Mouse (Mus musculus): ENCODE measurements at regions not wholly inside any gene's neighbourhood (a gene's known extent, or its start where the extent isn't known, plus 50 kb on each side); places are given as distances from the start of the nearest gene placed in this dataset.

DNA sequence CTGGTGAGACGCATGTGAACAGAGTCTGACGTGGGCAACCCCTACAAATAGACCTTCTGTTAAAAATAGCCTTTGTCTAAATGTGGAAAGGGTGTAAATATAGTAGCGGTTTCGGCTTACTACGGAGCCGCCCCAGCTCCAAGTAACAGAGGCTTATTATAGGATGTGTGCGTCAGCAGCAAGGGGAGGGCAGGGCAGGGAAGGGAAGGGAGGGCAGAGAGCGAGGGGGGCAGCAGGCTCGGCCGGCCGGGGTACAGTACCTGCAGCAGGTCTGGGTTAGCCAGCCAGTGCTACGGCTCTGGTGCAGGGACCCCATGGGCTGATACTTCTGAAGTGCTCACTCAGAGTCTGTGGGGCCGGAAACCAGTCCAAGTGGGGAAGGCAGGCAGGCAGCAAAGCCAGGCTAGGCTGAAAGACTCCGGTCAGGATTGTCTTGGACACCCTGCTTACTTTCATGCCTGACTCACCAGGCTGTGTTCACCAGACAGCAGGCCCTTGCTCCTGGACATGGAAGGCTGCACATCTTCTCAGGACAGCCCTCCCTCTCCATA, 129.5 kb downstream of the Sec61b start:
- no peak overlapping the region for H3K27ac ChIP-seq (replicated peaks; ENCODE audit: low read depth, low read length)
- peak; percentile 49 for DNase-seq (ENCODE audit: low spot score)
- 32% methylated on average over 14 of the region's 14 CpGs for WGBS
- no peaks in the 10 kb centered on the region for H3K27me3 ChIP-seq (ENCODE audit: control insufficient read depth, insufficient read depth, low read length)
- peak; percentile 65 for ATAC-seq (replicated peaks; ENCODE audit: insufficient number of reproducible peaks, low FRiP score, low TSS enrichment, low read depth)
- H3K36me3 ChIP-seq (replicated peaks; ENCODE audit: control insufficient read depth, insufficient read depth, low read depth, low read length) = no peaks in the 10 kb centered on the region
- peak overlapping the region; percentile 50 for H3K9ac ChIP-seq (replicated peaks; ENCODE audit: low read length)
- peak overlapping the region; percentile 24 for H3K4me2 ChIP-seq (ENCODE audit: low read depth, low read length)
- no peaks in the 10 kb centered on the region for H3K9me3 ChIP-seq (replicated peaks; ENCODE audit: control insufficient read depth, low read length)
- no peak overlapping the region; the same call in 1 of the 2 replicates for H3K4me3 ChIP-seq (ENCODE audit: low read depth, low read length)
- H3K4me1 ChIP-seq (ENCODE audit: control insufficient read depth, insufficient read depth, low read length) = no peaks in the 10 kb centered on the region; the same call in 1 of the 2 replicates

DNA sequence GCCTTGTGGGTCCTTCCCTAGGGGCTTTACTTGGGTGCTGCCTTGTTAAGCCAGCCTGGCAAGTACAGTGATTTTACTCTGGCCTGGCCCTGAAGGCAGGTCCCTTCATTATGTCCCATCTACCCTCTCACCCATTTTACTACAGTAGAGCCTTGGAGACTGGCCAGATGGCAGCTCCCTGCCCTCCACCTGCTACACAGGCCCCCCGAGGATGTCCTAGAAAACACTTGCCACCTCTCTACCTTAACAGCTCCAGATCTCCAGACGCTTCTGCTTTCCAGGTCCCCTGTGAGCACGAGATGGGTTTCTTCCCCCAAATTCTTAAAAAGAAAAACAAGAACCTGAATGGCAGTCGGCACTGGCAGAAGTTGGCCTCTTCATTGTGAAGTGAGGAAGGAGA, 131.2 kb downstream of the Sec61b start:
- Histone ChIP-seq H3K27me3 (ENCODE audit: control insufficient read depth, insufficient read depth, low read length) (no peaks in the 10 kb centered on the region), H3K9me3 (replicated peaks; ENCODE audit: control insufficient read depth, low read length) (no peaks in the 10 kb centered on the region), H3K36me3 (replicated peaks; ENCODE audit: control insufficient read depth, insufficient read depth, low read depth, low read length) (no peaks in the 10 kb centered on the region), H3K9ac (replicated peaks; ENCODE audit: low read length) (no peak overlapping the region), H3K4me2 (ENCODE audit: low read depth, low read length) (no peak overlapping the region), H3K4me1 (ENCODE audit: control insufficient read depth, insufficient read depth, low read length) (no peaks in the 10 kb centered on the region; the same call in 1 of the 2 replicates), H3K27ac (replicated peaks; ENCODE audit: low read depth, low read length) (no peak overlapping the region), H3K4me3 (ENCODE audit: low read depth, low read length) (no peak overlapping the region)
- 83% methylated on average over 4 of the region's 4 CpGs for WGBS
- DNase-seq (ENCODE audit: low spot score) (no peak), ATAC-seq (replicated peaks; ENCODE audit: insufficient number of reproducible peaks, low FRiP score, low TSS enrichment, low read depth) (no peak)

DNA sequence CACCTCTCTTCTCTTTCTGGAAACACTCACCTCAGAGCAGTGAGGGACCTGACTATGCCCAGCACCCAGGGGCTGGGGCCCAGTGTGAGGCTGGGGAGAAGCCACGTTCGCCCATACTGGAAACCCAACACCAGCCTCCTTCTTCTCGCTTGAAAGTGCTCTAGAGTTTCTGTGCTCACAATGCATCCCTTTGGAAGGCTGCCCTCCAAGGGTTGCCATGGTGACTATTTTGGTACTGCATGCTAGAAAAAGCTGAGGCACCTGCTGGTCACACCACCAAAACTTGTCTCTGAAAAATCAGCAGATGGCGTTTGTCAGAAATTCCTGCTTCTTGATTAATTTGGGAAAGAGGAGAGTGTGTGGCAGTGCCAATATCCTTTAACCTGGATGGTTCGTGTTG, 134.2 kb downstream of the Sec61b start:
- no peak overlapping the region for H3K27ac ChIP-seq (replicated peaks; ENCODE audit: low read depth, low read length)
- peak; percentile 17 for DNase-seq (ENCODE audit: low spot score)
- H3K36me3 ChIP-seq (replicated peaks; ENCODE audit: control insufficient read depth, insufficient read depth, low read depth, low read length) = no peaks in the 10 kb centered on the region
- ATAC-seq (replicated peaks; ENCODE audit: insufficient number of reproducible peaks, low FRiP score, low TSS enrichment, low read depth) = no peak
- H3K27me3 ChIP-seq (ENCODE audit: control insufficient read depth, insufficient read depth, low read length) = no peaks in the 10 kb centered on the region
- WGBS = 59% methylated on average over 5 of the region's 5 CpGs
- no peaks in the 10 kb centered on the region for H3K9me3 ChIP-seq (replicated peaks; ENCODE audit: control insufficient read depth, low read length)
- no peak overlapping the region for H3K9ac ChIP-seq (replicated peaks; ENCODE audit: low read length)
- H3K4me1 ChIP-seq (ENCODE audit: control insufficient read depth, insufficient read depth, low read length) = no peaks in the 10 kb centered on the region; the same call in 1 of the 2 replicates
- H3K4me2 ChIP-seq (ENCODE audit: low read depth, low read length) = no peak overlapping the region
- H3K4me3 ChIP-seq (ENCODE audit: low read depth, low read length) = no peak overlapping the region

DNA sequence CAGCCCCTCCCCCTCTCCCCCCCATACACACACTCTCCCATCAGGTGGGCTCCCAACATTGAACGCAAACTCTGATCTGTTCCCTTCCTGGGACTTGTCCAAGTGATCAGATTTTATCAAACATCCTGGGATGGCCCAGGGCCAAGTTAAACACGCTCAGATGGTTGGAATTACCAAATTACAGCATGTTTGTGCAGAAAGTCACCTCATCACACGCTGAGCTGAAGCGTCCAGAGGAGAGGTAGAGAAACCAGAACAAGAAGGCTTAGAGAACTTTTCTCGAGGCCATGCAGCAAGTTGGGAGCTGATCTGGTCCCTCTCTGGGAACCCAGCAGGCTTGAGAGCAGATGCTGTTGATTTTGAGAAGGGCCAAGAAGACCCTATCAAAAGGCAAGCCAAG, 136.5 kb downstream of the Sec61b start:
- H3K9me3 ChIP-seq (replicated peaks; ENCODE audit: control insufficient read depth, low read length) = no peaks in the 10 kb centered on the region
- H3K27ac ChIP-seq (replicated peaks; ENCODE audit: low read depth, low read length) = no peak overlapping the region
- DNase-seq (ENCODE audit: low spot score) = peak; percentile 40
- no peak overlapping the region for H3K4me3 ChIP-seq (ENCODE audit: low read depth, low read length)
- H3K4me2 ChIP-seq (ENCODE audit: low read depth, low read length) = no peak overlapping the region
- H3K36me3 ChIP-seq (replicated peaks; ENCODE audit: control insufficient read depth, insufficient read depth, low read depth, low read length) = no peaks in the 10 kb centered on the region
- no peaks in the 10 kb centered on the region for H3K27me3 ChIP-seq (ENCODE audit: control insufficient read depth, insufficient read depth, low read length)
- no peak overlapping the region for H3K9ac ChIP-seq (replicated peaks; ENCODE audit: low read length)
- 38% methylated on average over 5 of the region's 5 CpGs for WGBS
- H3K4me1 ChIP-seq (ENCODE audit: control insufficient read depth, insufficient read depth, low read length) = no peaks in the 10 kb centered on the region
- no peak for ATAC-seq (replicated peaks; ENCODE audit: insufficient number of reproducible peaks, low FRiP score, low TSS enrichment, low read depth)

DNA sequence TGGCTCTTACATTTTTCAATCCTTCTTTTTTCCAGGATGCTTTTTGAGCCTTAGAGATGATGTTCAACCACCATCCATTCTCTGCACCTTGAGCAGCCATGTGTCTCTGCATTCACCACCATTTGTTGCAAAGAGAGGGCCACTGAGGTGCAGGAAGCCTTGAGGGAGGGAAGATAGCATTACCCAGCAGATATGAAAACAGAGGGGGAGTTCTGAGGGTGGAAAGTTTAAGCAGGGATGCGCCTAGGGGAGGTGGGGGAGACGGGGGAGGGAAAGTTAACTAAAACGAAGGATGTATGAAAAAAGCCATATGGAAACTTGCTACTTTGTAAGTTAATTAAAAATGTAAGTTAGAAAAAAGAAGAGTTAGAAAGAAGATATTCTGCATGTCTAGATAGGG, 142.1 kb downstream of the Sec61b start:
- Histone ChIP-seq H3K4me3 (ENCODE audit: low read depth, low read length) (no peak overlapping the region), H3K27me3 (ENCODE audit: control insufficient read depth, insufficient read depth, low read length) (no peaks in the 10 kb centered on the region), H3K36me3 (replicated peaks; ENCODE audit: control insufficient read depth, insufficient read depth, low read depth, low read length) (no peaks in the 10 kb centered on the region), H3K9me3 (replicated peaks; ENCODE audit: control insufficient read depth, low read length) (no peaks in the 10 kb centered on the region), H3K27ac (replicated peaks; ENCODE audit: low read depth, low read length) (no peak overlapping the region), H3K4me1 (ENCODE audit: control insufficient read depth, insufficient read depth, low read length) (no peaks in the 10 kb centered on the region), H3K9ac (replicated peaks; ENCODE audit: low read length) (no peak overlapping the region), H3K4me2 (ENCODE audit: low read depth, low read length) (no peak overlapping the region)
- ATAC-seq (replicated peaks; ENCODE audit: insufficient number of reproducible peaks, low FRiP score, low TSS enrichment, low read depth) (no peak), DNase-seq (ENCODE audit: low spot score) (no peak)
- 89% methylated on average over 3 of the region's 3 CpGs for WGBS

DNA sequence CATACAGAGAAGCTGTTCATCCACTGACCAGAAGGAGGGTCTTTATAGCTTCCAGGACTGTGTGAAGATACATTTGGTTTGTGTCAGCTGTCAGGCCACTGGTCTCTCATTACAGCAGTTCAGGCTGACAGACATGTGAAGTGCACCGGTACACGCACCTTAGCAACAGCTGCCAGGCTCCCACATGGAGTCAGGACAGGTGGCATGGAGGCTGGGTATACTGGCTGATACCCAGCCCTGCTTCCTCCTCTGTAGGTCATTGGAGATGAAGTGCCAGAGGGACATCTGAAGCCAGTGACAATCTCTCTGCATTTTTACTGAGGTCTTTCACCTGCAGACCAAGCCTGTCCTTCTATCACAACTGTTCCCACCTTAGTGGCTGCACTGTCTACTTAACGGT, 146.2 kb downstream of the Sec61b start:
- no peak for ATAC-seq (replicated peaks; ENCODE audit: insufficient number of reproducible peaks, low FRiP score, low TSS enrichment, low read depth)
- 86% methylated on average over 3 of the region's 3 CpGs for WGBS
- no peak for DNase-seq (ENCODE audit: low spot score)
- no peak overlapping the region for H3K4me2 ChIP-seq (ENCODE audit: low read depth, low read length)
- H3K4me3 ChIP-seq (ENCODE audit: low read depth, low read length) = no peak overlapping the region
- H3K36me3 ChIP-seq (replicated peaks; ENCODE audit: control insufficient read depth, insufficient read depth, low read depth, low read length) = no peaks in the 10 kb centered on the region
- H3K9me3 ChIP-seq (replicated peaks; ENCODE audit: control insufficient read depth, low read length) = no peaks in the 10 kb centered on the region
- no peaks in the 10 kb centered on the region for H3K4me1 ChIP-seq (ENCODE audit: control insufficient read depth, insufficient read depth, low read length)
- no peaks in the 10 kb centered on the region for H3K27me3 ChIP-seq (ENCODE audit: control insufficient read depth, insufficient read depth, low read length)
- no peak overlapping the region for H3K9ac ChIP-seq (replicated peaks; ENCODE audit: low read length)
- H3K27ac ChIP-seq (replicated peaks; ENCODE audit: low read depth, low read length) = no peak overlapping the region

DNA sequence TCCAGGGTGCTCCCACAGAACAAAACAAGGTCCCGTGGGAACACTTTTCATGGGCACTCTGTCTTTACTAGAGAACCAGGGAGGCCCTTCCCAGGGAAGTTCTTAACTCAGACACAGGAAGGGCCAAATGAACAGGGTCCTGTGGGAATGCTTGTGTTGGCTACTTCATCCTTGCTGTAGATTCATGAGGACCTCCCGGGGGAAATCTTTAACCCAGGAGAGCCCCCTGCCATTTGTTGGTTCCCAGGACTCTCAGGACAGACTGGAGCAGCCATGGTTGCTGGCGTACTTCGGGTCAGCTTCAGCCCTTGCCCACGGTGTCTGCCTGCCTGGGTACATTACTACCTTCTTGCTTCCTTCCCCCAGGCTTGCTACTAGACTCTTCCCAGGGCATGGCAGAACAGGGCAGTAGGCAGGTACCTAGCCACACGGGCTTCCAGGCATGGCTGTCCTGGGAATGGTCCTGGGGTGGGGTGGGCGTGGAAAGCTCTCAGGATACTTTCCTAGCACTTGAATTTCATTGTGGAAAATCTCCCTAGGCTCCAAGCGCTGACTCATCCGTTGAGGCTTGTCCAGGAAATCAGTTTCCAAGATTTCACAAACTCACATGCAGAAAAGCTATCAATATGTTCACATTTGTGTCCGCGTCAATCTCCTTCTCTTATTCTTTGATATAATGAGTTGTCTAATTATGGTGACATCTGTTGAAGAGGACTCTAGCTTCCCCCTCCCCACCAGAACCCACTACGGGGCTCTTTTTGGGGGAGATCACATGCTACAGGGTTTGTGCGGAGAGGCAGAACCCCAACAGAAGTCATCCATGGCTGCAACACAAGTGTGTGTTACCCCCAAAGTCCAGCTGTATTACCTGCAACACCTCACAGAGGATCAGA, 148.6 kb downstream of the Sec61b start:
- no peaks in the 10 kb centered on the region for H3K36me3 ChIP-seq (replicated peaks; ENCODE audit: control insufficient read depth, insufficient read depth, low read depth, low read length)
- WGBS = 84% methylated on average over 13 of the region's 13 CpGs
- no peaks in the 10 kb centered on the region for H3K27me3 ChIP-seq (ENCODE audit: control insufficient read depth, insufficient read depth, low read length)
- H3K9me3 ChIP-seq (replicated peaks; ENCODE audit: control insufficient read depth, low read length) = no peaks in the 10 kb centered on the region
- no peak for DNase-seq (ENCODE audit: low spot score)
- no peak overlapping the region for H3K27ac ChIP-seq (replicated peaks; ENCODE audit: low read depth, low read length)
- H3K9ac ChIP-seq (replicated peaks; ENCODE audit: low read length) = no peak overlapping the region
- ATAC-seq (replicated peaks; ENCODE audit: insufficient number of reproducible peaks, low FRiP score, low TSS enrichment, low read depth) = no peak
- H3K4me3 ChIP-seq (ENCODE audit: low read depth, low read length) = no peak overlapping the region
- no peaks in the 10 kb centered on the region for H3K4me1 ChIP-seq (ENCODE audit: control insufficient read depth, insufficient read depth, low read length)
- H3K4me2 ChIP-seq (ENCODE audit: low read depth, low read length) = no peak overlapping the region

DNA sequence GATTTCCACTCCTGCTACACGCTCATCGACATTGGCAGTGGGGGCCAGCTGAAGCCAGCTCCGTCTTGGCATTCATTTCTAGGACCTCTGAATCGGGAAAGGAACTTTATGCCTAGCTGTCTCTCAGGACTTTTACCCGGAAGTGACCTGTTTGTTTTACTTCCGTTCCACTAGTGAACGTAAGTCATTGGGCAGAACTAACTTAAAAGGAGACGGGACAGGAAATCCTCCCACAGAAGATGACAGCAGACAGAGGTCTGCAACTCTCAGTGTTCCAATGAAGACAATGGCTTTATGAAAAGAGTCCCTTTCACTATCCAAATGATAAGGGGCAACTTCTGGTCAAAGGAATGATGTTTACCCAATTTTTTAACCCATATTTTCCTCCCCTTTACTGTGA, 155.5 kb downstream of the Sec61b start:
- no peak overlapping the region for H3K4me2 ChIP-seq (ENCODE audit: low read depth, low read length)
- H3K27ac ChIP-seq (replicated peaks; ENCODE audit: low read depth, low read length) = no peak overlapping the region
- WGBS = 61% methylated on average over 8 of the region's 8 CpGs
- no peak overlapping the region for H3K4me3 ChIP-seq (ENCODE audit: low read depth, low read length)
- H3K4me1 ChIP-seq (ENCODE audit: control insufficient read depth, insufficient read depth, low read length) = no peaks in the 10 kb centered on the region
- DNase-seq (ENCODE audit: low spot score) (no peak), ATAC-seq (replicated peaks; ENCODE audit: insufficient number of reproducible peaks, low FRiP score, low TSS enrichment, low read depth) (no peak)
- no peak overlapping the region for H3K9ac ChIP-seq (replicated peaks; ENCODE audit: low read length)
- H3K9me3 ChIP-seq (replicated peaks; ENCODE audit: control insufficient read depth, low read length) = no peaks in the 10 kb centered on the region
- H3K27me3 ChIP-seq (ENCODE audit: control insufficient read depth, insufficient read depth, low read length) = no peaks in the 10 kb centered on the region
- no peaks in the 10 kb centered on the region for H3K36me3 ChIP-seq (replicated peaks; ENCODE audit: control insufficient read depth, insufficient read depth, low read depth, low read length)

All from embryonic facial prominence, embryonic 11.5 days (tissue).